Mouse (Mus musculus): ENCODE data around the gene Coa6. TPM values are rescaled to one million over a fixed set of nuclear protein-coding genes. Genes with fewer than 3 reads are reported as not detected.
"Not testable (repeated sequence)": the region's sequence is repeated elsewhere in the genome, so short reads cannot be mapped to it uniquely, and the experiment has no call there.

The Coa6 gene
- polyA plus RNA-seq, 1 experiment = 7.6 TPM

GRCm38 (mm10) chr8:126395386-126395785 lies 26.9 kb upstream of the Coa6 start:
- WGBS = 73% methylated on average over 9 of the region's 9 CpGs
- H3K27ac ChIP-seq (ENCODE audit: control insufficient read depth, insufficient read depth, low read depth, low read length, poor library complexity) = no peak overlapping the region
- no peaks in the 10 kb centered on the region for H3K4me1 ChIP-seq (ENCODE audit: control insufficient read depth, insufficient read depth, low read length)
- no peak for TF ChIP-seq CTCF (IDR thresholded peaks at IDR 0.05; ENCODE audit: control insufficient read depth, insufficient read depth, low read length)
- TF ChIP-seq POLR2A (IDR thresholded peaks at IDR 0.05; ENCODE audit: borderline replicate concordance, control insufficient read depth, low read depth, low read length) = no peak
- H3K4me3 ChIP-seq (replicated peaks; ENCODE audit: control insufficient read depth, low read depth, low read length) = no peak overlapping the region

GRCm38 (mm10) chr8:126395917-126396316 lies 26.4 kb upstream of the Coa6 start:
- 76% methylated on average over 5 of the region's 5 CpGs for WGBS
- H3K4me3 ChIP-seq (replicated peaks; ENCODE audit: control insufficient read depth, low read depth, low read length) = no peak overlapping the region
- no peaks in the 10 kb centered on the region for H3K4me1 ChIP-seq (ENCODE audit: control insufficient read depth, insufficient read depth, low read length)
- no peak for TF ChIP-seq POLR2A (IDR thresholded peaks at IDR 0.05; ENCODE audit: borderline replicate concordance, control insufficient read depth, low read depth, low read length)
- TF ChIP-seq CTCF (IDR thresholded peaks at IDR 0.05; ENCODE audit: control insufficient read depth, insufficient read depth, low read length) = no peak
- H3K27ac ChIP-seq (ENCODE audit: control insufficient read depth, insufficient read depth, low read depth, low read length, poor library complexity) = no peak overlapping the region

- TF ChIP-seq POLR2A (IDR thresholded peaks at IDR 0.05; ENCODE audit: borderline replicate concordance, control insufficient read depth, low read depth, low read length) (no peak), CTCF (IDR thresholded peaks at IDR 0.05; ENCODE audit: control insufficient read depth, insufficient read depth, low read length) (peak; percentile 21; the same call in 1 of the 2 replicates)
- Histone ChIP-seq H3K4me3 (replicated peaks; ENCODE audit: control insufficient read depth, low read depth, low read length) (no peak overlapping the region), H3K4me1 (ENCODE audit: control insufficient read depth, insufficient read depth, low read length) (no peaks in the 10 kb centered on the region), H3K27ac (ENCODE audit: control insufficient read depth, insufficient read depth, low read depth, low read length, poor library complexity) (no peak overlapping the region)
- WGBS = 63% methylated on average over 3 of the region's 3 CpGs
Observed at GRCm38 (mm10) chr8:126398349-126398748, 24.0 kb upstream of the Coa6 start.

GRCm38 (mm10) chr8:126404550-126404949 lies 17.8 kb upstream of the Coa6 start:
- not testable (repeated sequence) for H3K27ac ChIP-seq (ENCODE audit: control insufficient read depth, insufficient read depth, low read depth, low read length, poor library complexity); H3K4me1 ChIP-seq (ENCODE audit: control insufficient read depth, insufficient read depth, low read length); H3K4me3 ChIP-seq (replicated peaks; ENCODE audit: control insufficient read depth, low read depth, low read length)

GRCm38 (mm10) chr8:126405030-126405429 lies 17.3 kb upstream of the Coa6 start:
- no peaks in the 10 kb centered on the region for H3K4me1 ChIP-seq (ENCODE audit: control insufficient read depth, insufficient read depth, low read length)
- TF ChIP-seq POLR2A (IDR thresholded peaks at IDR 0.05; ENCODE audit: borderline replicate concordance, control insufficient read depth, low read depth, low read length) = no peak
- no peak for TF ChIP-seq CTCF (IDR thresholded peaks at IDR 0.05; ENCODE audit: control insufficient read depth, insufficient read depth, low read length)
- H3K27ac ChIP-seq (ENCODE audit: control insufficient read depth, insufficient read depth, low read depth, low read length, poor library complexity) = no peak overlapping the region
- no peak overlapping the region for H3K4me3 ChIP-seq (replicated peaks; ENCODE audit: control insufficient read depth, low read depth, low read length)
- WGBS = 60% methylated on average over 4 of the region's 4 CpGs

GRCm38 (mm10) chr8:126420834-126421233 lies 1.5 kb upstream of the Coa6 start:
- Histone ChIP-seq H3K4me3 (replicated peaks; ENCODE audit: control insufficient read depth, low read depth, low read length) (no peak overlapping the region), H3K27ac (ENCODE audit: control insufficient read depth, insufficient read depth, low read depth, low read length, poor library complexity) (no peak overlapping the region), H3K4me1 (ENCODE audit: control insufficient read depth, insufficient read depth, low read length) (peaks cover 2% of the 10 kb centered on the region)
- 72% methylated on average over 3 of the region's 3 CpGs for WGBS
- TF ChIP-seq POLR2A (IDR thresholded peaks at IDR 0.05; ENCODE audit: borderline replicate concordance, control insufficient read depth, low read depth, low read length) = no peak
- TF ChIP-seq CTCF (IDR thresholded peaks at IDR 0.05; ENCODE audit: control insufficient read depth, insufficient read depth, low read length) = no peak

- peak overlapping the region; percentile 100 for H3K4me3 ChIP-seq (replicated peaks; ENCODE audit: control insufficient read depth, low read depth, low read length)
- H3K4me1 ChIP-seq (ENCODE audit: control insufficient read depth, insufficient read depth, low read length) = peaks cover 2% of the 10 kb centered on the region
- WGBS = 9% methylated on average over 9 of the region's 9 CpGs
- TF ChIP-seq POLR2A (IDR thresholded peaks at IDR 0.05; ENCODE audit: borderline replicate concordance, control insufficient read depth, low read depth, low read length) = no peak
- no peak for TF ChIP-seq CTCF (IDR thresholded peaks at IDR 0.05; ENCODE audit: control insufficient read depth, insufficient read depth, low read length)
- peak overlapping the region; percentile 72; the same call in 1 of the 2 replicates for H3K27ac ChIP-seq (ENCODE audit: control insufficient read depth, insufficient read depth, low read depth, low read length, poor library complexity)
Observed at GRCm38 (mm10) chr8:126422920-126423300, 595 bp downstream of the Coa6 start.

GRCm38 (mm10) chr8:126424163-126424562 lies 1.8 kb downstream of the Coa6 start:
- Histone ChIP-seq H3K4me3 (replicated peaks; ENCODE audit: control insufficient read depth, low read depth, low read length) (no peak overlapping the region), H3K4me1 (ENCODE audit: control insufficient read depth, insufficient read depth, low read length) (peaks cover 2% of the 10 kb centered on the region), H3K27ac (ENCODE audit: control insufficient read depth, insufficient read depth, low read depth, low read length, poor library complexity) (no peak overlapping the region)
- TF ChIP-seq CTCF (IDR thresholded peaks at IDR 0.05; ENCODE audit: control insufficient read depth, insufficient read depth, low read length) (no peak), POLR2A (IDR thresholded peaks at IDR 0.05; ENCODE audit: borderline replicate concordance, control insufficient read depth, low read depth, low read length) (no peak)
- WGBS = 72% methylated on average over 4 of the region's 4 CpGs

- no peak for TF ChIP-seq CTCF (IDR thresholded peaks at IDR 0.05; ENCODE audit: control insufficient read depth, insufficient read depth, low read length)
- no peak for TF ChIP-seq POLR2A (IDR thresholded peaks at IDR 0.05; ENCODE audit: borderline replicate concordance, control insufficient read depth, low read depth, low read length)
- Histone ChIP-seq H3K4me1 (ENCODE audit: control insufficient read depth, insufficient read depth, low read length) (peaks cover 2% of the 10 kb centered on the region), H3K4me3 (replicated peaks; ENCODE audit: control insufficient read depth, low read depth, low read length) (no peak overlapping the region), H3K27ac (ENCODE audit: control insufficient read depth, insufficient read depth, low read depth, low read length, poor library complexity) (no peak overlapping the region)
- 75% methylated on average over 1 of the region's 1 CpGs for WGBS
Observed at GRCm38 (mm10) chr8:126424946-126425345, 2.6 kb downstream of the Coa6 start.
